Mouse (Mus musculus) embryonic facial prominence, embryonic 15.5 days (tissue): ENCODE measurements around the gene Hdac6. TPM values are rescaled to one million over a fixed set of nuclear protein-coding genes. Genes with fewer than 3 reads are reported as not detected.

Source experiments
- ATAC-seq: fragments of 200-750 bp; cut with Nextera tagmentation; 2 replicates; pipeline ENCODE4 v1.8.0; 2017; ENCODE audit warnings: low read depth, moderate TSS enrichment; ENCODE audit not compliant: insufficient number of reproducible peaks, low FRiP score, low TSS enrichment
- H3K27ac ChIP-seq: fragments of 300-500 bp; sonication (generic); replicated peaks from 2 replicates; pipeline ENCODE4 v1.5.1; 2015; ENCODE audit warnings: mild to moderate bottlenecking, inconsistent platforms
- H3K27me3 ChIP-seq: fragments of 300-500 bp; sonication (generic); 2 replicates; pipeline ENCODE4 v1.6.1; 2015; ENCODE audit warnings: inconsistent platforms
- H3K36me3 ChIP-seq: fragments of 300-500 bp; sonication (generic); 2 replicates; pipeline ENCODE4 v1.6.1; 2015; ENCODE audit warnings: mild to moderate bottlenecking, inconsistent platforms
- H3K4me1 ChIP-seq: fragments of 300-500 bp; sonication (generic); 2 replicates; pipeline ENCODE4 v1.6.1; 2015; ENCODE audit warnings: inconsistent platforms
- H3K4me2 ChIP-seq: fragments of 300-500 bp; sonication (generic); replicated peaks from 2 replicates; pipeline ENCODE4 v1.6.1; 2015; ENCODE audit warnings: mild to moderate bottlenecking, inconsistent platforms
- H3K4me3 ChIP-seq: fragments of 300-500 bp; sonication (generic); replicated peaks from 2 replicates; pipeline ENCODE4 v1.5.1; 2015; ENCODE audit warnings: mild to moderate bottlenecking, inconsistent platforms
- H3K9ac ChIP-seq: fragments of 300-500 bp; sonication (generic); 2 replicates; pipeline ENCODE4 v1.6.1; 2015; ENCODE audit warnings: inconsistent platforms
- H3K9me3 ChIP-seq: fragments of 300-500 bp; sonication (generic); replicated peaks from 2 replicates; pipeline ENCODE4 v1.6.1; 2016; ENCODE audit warnings: inconsistent platforms
- WGBS: fragments of 180-500 bp; shearing (Covaris S2); methylation state at CpG from one replicate; pipeline ENCODE4 v1.1.7; 2015; 5-methylcytosine and 5-hydroxymethylcytosine counted together
- polyA plus RNA-seq: library from polyadenylated mRNA; unstranded; fragments of >200 nt; fragmentation: Nextera tagmentation; extraction: Ambion mirVana; gene quantifications from 2 replicates; pipeline ENCODE4 v1.2.1, GENCODE M21; 2015

Gene Hdac6
- polyA plus RNA-seq, 1 experiment from 2014 or later, result 27.5 TPM

- no peak overlapping the region for H3K27ac ChIP-seq
- no peaks in the 10 kb centered on the region for H3K36me3 ChIP-seq
- no peak overlapping the region for H3K4me3 ChIP-seq
- ATAC-seq, result no peak
- no peaks in the 10 kb centered on the region for H3K9me3 ChIP-seq
- no peaks in the 10 kb centered on the region for H3K4me1 ChIP-seq
- WGBS, result 75% methylated on average over 7 of the region's 7 CpGs
- H3K9ac ChIP-seq, result no peak overlapping the region
- no peak overlapping the region for H3K4me2 ChIP-seq
- no peaks in the 10 kb centered on the region for H3K27me3 ChIP-seq
Observed at GRCm38 (mm10) chrX:7963829-7964626, 16.3 kb upstream of the Hdac6 start.

- H3K9ac ChIP-seq, result no peak overlapping the region
- no peak overlapping the region for H3K4me3 ChIP-seq
- H3K9me3 ChIP-seq, result no peaks in the 10 kb centered on the region
- WGBS, result 86% methylated on average over 9 of the region's 9 CpGs
- H3K4me1 ChIP-seq, result no peaks in the 10 kb centered on the region
- H3K27me3 ChIP-seq, result no peaks in the 10 kb centered on the region
- no peak for ATAC-seq
- no peak overlapping the region for H3K4me2 ChIP-seq
- no peaks in the 10 kb centered on the region for H3K36me3 ChIP-seq
- H3K27ac ChIP-seq, result no peak overlapping the region
Observed at GRCm38 (mm10) chrX:7958868-7959267, 11.2 kb upstream of the Hdac6 start.

GRCm38 (mm10) chrX:7950091-7950490 is 2.4 kb upstream of the Hdac6 start:
- H3K27me3 ChIP-seq, result no peaks in the 10 kb centered on the region
- no peak overlapping the region for H3K4me3 ChIP-seq
- H3K9ac ChIP-seq, result no peak overlapping the region
- H3K9me3 ChIP-seq, result no peaks in the 10 kb centered on the region
- 92% methylated on average over 7 of the region's 7 CpGs for WGBS
- H3K27ac ChIP-seq, result no peak overlapping the region
- no peak overlapping the region for H3K4me2 ChIP-seq
- no peaks in the 10 kb centered on the region for H3K4me1 ChIP-seq
- ATAC-seq, result no peak
- H3K36me3 ChIP-seq, result no peaks in the 10 kb centered on the region

DNA sequence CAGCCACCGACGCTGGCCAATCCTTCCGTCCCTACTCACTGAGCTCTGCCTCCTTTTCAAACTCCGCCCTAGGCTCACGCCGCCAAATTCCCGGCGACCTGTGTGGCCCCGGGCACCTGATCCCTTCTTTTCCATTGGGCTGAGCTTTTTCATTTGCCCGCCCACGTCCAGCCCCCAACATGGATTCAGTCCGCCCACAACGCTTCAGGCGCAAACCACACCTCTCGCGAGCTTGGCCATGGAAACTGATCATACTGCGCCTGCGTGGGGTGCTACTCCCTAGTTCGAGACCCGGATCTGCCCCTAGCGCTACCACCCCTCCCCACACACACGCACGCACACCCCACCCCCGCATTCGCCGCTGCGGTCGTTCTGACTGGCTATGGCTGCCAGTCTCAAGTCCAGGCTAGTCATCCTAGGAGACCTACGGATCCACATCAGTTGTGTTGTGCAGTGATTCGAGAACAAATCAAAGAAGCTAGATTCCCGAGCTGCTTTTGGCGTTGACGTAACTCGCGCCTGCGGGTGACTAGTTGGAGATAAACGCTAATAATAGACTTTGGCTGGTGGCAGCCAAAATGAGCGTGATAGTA is 307 bp upstream of the Hdac6 start:
- no peaks in the 10 kb centered on the region for H3K27me3 ChIP-seq
- H3K4me2 ChIP-seq, result peak overlapping the region; percentile 42
- H3K9ac ChIP-seq, result peak overlapping the region; percentile 23; the same call in 1 of the 2 replicates
- no peaks in the 10 kb centered on the region for H3K36me3 ChIP-seq
- WGBS, result 17% methylated on average over 38 of the region's 38 CpGs
- peak overlapping the region; percentile 44; the same call in 1 of the 2 replicates for H3K27ac ChIP-seq
- H3K4me1 ChIP-seq, result no peaks in the 10 kb centered on the region
- H3K9me3 ChIP-seq, result no peaks in the 10 kb centered on the region
- ATAC-seq, result peak; percentile 99
- peak overlapping the region; percentile 53 for H3K4me3 ChIP-seq

DNA sequence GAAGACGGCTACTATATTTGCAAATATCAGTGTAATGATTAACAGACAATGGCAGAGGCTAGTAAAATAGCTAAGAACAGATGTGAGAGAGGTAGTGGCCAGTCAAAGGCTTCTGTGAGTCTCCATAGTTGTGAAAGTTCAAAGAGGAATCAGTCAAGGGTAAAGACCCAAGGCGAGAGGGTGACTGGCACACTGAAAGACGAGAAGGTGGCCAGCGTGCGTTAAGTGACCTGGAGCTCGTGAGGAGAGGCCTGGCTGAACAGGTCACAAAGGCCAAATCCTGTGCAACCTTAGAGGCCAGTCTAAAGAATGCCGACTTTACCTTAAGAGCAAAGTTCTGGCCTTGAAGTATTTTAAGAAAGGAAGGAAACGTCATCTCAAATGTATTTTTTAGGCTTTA is 2.1 kb downstream of the Hdac6 start:
- ATAC-seq, result no peak
- H3K4me2 ChIP-seq, result no peak overlapping the region
- H3K9me3 ChIP-seq, result no peaks in the 10 kb centered on the region
- no peaks in the 10 kb centered on the region for H3K4me1 ChIP-seq
- no peaks in the 10 kb centered on the region for H3K27me3 ChIP-seq
- H3K9ac ChIP-seq, result no peak overlapping the region
- peaks cover 3% of the 10 kb centered on the region; the same call in 1 of the 2 replicates for H3K36me3 ChIP-seq
- 65% methylated on average over 8 of the region's 8 CpGs for WGBS
- H3K27ac ChIP-seq, result no peak overlapping the region
- H3K4me3 ChIP-seq, result no peak overlapping the region

GRCm38 (mm10) chrX:7937667-7938066 is 10.0 kb downstream of the Hdac6 start:
- WGBS, result 86% methylated on average over 6 of the region's 6 CpGs
- H3K27me3 ChIP-seq, result no peaks in the 10 kb centered on the region

GRCm38 (mm10) chrX:7936874-7937273 is 10.8 kb downstream of the Hdac6 start:
- Histone ChIP-seq H3K9me3 (no peaks in the 10 kb centered on the region), H3K27me3 (no peaks in the 10 kb centered on the region), H3K36me3 (peaks cover 11% of the 10 kb centered on the region; the same call in 1 of the 2 replicates), H3K4me1 (no peaks in the 10 kb centered on the region), H3K4me3 (no peak overlapping the region), H3K4me2 (no peak overlapping the region), H3K27ac (no peak overlapping the region), H3K9ac (no peak overlapping the region)
- WGBS, result 52% methylated on average over 11 of the region's 11 CpGs
- ATAC-seq, result no peak

More at GRCm38 (mm10) chrX:7937667-7938066, 10.0 kb downstream of the Hdac6 start:
- Histone ChIP-seq H3K27ac (no peak overlapping the region), H3K4me3 (no peak overlapping the region), H3K4me2 (no peak overlapping the region), H3K36me3 (peaks cover 13% of the 10 kb centered on the region; the same call in 1 of the 2 replicates), H3K4me1 (no peaks in the 10 kb centered on the region), H3K9me3 (no peaks in the 10 kb centered on the region), H3K9ac (no peak overlapping the region)
- no peak for ATAC-seq

DNA sequence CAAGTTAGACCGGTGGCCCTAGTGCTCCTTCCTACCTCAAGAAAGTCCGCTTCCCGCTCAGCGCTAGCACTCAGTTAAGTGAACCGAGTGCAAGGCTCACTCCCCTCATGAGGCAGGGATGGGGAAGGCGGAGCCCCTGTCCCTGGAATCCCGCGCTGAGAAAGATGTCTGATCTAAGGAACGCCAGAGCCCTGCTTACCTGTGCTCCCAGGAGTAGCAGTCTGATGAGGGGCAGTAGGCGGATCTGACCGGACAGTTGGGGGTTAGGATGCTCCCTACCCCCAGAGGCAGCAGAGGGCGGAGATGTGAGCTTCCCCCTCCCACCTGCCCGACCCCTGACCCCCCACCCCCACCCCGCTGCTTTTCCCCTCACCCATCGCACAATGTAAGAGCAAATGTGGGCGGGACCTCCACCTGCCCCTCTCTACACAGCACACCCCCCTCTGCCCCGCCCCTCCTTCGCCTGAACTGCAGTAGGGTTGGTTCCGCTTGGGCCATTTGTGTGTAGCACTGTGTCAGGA is 19.4 kb downstream of the Hdac6 start, which contains the start of gene Eras:
TSS of gene Eras (minus strand) at position 338 of the 521 bp plus-strand sequence.
- no peak for ATAC-seq
- Histone ChIP-seq H3K27me3 (peaks cover 47% of the 10 kb centered on the region), H3K9me3 (no peaks in the 10 kb centered on the region), H3K4me2 (no peak within 1 kb of the TSS), H3K4me3 (no peak within 1 kb of the TSS), H3K36me3 (peaks cover 4% of the 10 kb centered on the region; the same call in 1 of the 2 replicates), H3K9ac (no peak within 1 kb of the TSS), H3K27ac (no peak within 1 kb of the TSS), H3K4me1 (no peaks in the 10 kb centered on the region)
- WGBS, result 22% methylated on average over 19 of the region's 19 CpGs

- no peak overlapping the region for H3K9ac ChIP-seq
- H3K4me3 ChIP-seq, result no peak overlapping the region
- WGBS, result 15% methylated on average over 10 of the region's 10 CpGs
- H3K4me1 ChIP-seq, result peaks cover 4% of the 10 kb centered on the region
- no peak for ATAC-seq
- no peaks in the 10 kb centered on the region for H3K9me3 ChIP-seq
- no peak overlapping the region for H3K27ac ChIP-seq
- peaks cover 58% of the 10 kb centered on the region for H3K27me3 ChIP-seq
- H3K4me2 ChIP-seq, result no peak overlapping the region
- peaks cover 4% of the 10 kb centered on the region; the same call in 1 of the 2 replicates for H3K36me3 ChIP-seq
Observed at GRCm38 (mm10) chrX:7927116-7927515, 20.6 kb downstream of the Hdac6 start.

DNA sequence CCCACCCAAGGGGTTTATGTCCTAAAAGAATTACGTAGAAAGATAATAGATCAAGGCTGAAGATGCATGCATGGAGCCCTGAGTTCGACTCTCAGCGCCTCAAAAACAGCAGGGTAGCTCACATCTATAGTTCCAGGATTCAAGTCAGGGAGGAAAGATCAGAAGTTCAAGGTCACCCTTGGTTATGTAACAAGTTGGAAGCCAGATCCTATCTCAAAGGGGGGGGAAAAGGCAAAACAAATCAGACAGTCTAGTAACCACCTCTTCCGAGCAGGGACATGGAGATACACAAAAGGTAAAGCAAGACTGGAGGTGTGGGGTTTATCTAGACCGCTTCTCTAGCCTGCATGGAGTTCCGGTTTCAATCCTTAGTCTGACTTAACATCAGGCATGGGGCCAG is 21.4 kb downstream of the Hdac6 start:
- no peak for ATAC-seq
- H3K27ac ChIP-seq, result no peak overlapping the region
- H3K9me3 ChIP-seq, result no peaks in the 10 kb centered on the region
- H3K4me2 ChIP-seq, result no peak overlapping the region
- no peak overlapping the region for H3K4me3 ChIP-seq
- H3K27me3 ChIP-seq, result peaks cover 66% of the 10 kb centered on the region
- no peak overlapping the region for H3K9ac ChIP-seq
- peaks cover under 1% of the 10 kb centered on the region; the same call in 1 of the 2 replicates for H3K36me3 ChIP-seq
- 72% methylated on average over 6 of the region's 6 CpGs for WGBS
- H3K4me1 ChIP-seq, result peaks cover 8% of the 10 kb centered on the region

- no peaks in the 10 kb centered on the region for H3K9me3 ChIP-seq
- no peak; the same call in 1 of the 2 replicates for ATAC-seq
- peaks cover 65% of the 10 kb centered on the region for H3K27me3 ChIP-seq
- peaks cover 8% of the 10 kb centered on the region for H3K4me1 ChIP-seq
- no peak overlapping the region for H3K9ac ChIP-seq
- no peak overlapping the region for H3K27ac ChIP-seq
- WGBS, result 10% methylated on average over 42 of the region's 48 CpGs
- no peaks in the 10 kb centered on the region for H3K36me3 ChIP-seq
- H3K4me2 ChIP-seq, result peak overlapping the region; percentile 41
- H3K4me3 ChIP-seq, result peak overlapping the region; percentile 31
Observed at GRCm38 (mm10) chrX:7922032-7922431, 25.7 kb downstream of the Hdac6 start.
